Mouse (Mus musculus) kidney, embryonic 16.5 days (tissue): ENCODE results near the gene Ldb2. TPM values are rescaled to one million over a fixed set of nuclear protein-coding genes. Genes with fewer than 3 reads are reported as not detected.
A peak's percentile ranks its signal among the peaks of the same experiment; 100 is the strongest.

ENCODE experiments used
- ATAC-seq: fragments of 200-750 bp; cut with Nextera tagmentation; 2 replicates; pipeline ENCODE4 v1.8.0; 2017; ENCODE audit warnings: moderate TSS enrichment; ENCODE audit not compliant: low FRiP score, low TSS enrichment
- H3K27ac ChIP-seq: fragments of 300-500 bp; sonication (generic); 2 replicates; pipeline ENCODE4 v1.5.1; 2014; ENCODE audit warnings: low read length
- H3K27me3 ChIP-seq: fragments of 300-500 bp; sonication (generic); 2 replicates; pipeline ENCODE4 v1.6.1; 2014; ENCODE audit warnings: low read length, control low read depth, mixed read lengths; ENCODE audit not compliant: insufficient read depth
- H3K36me3 ChIP-seq: fragments of 300-500 bp; sonication (generic); 2 replicates; pipeline ENCODE4 v1.6.1; 2014; ENCODE audit warnings: low read length, control low read depth, mixed read lengths; ENCODE audit not compliant: insufficient read depth
- H3K4me1 ChIP-seq: fragments of 300-500 bp; sonication (generic); 2 replicates; pipeline ENCODE4 v1.6.1; 2014; ENCODE audit warnings: low read length, control low read depth, mixed read lengths; ENCODE audit not compliant: insufficient read depth
- H3K4me2 ChIP-seq: fragments of 300-500 bp; sonication (generic); replicated peaks from 2 replicates; pipeline ENCODE4 v1.6.1; 2014; ENCODE audit warnings: low read depth, low read length
- H3K4me3 ChIP-seq: fragments of 300-500 bp; sonication (generic); 2 replicates; pipeline ENCODE4 v1.5.1; 2014; ENCODE audit warnings: mild to moderate bottlenecking, low read length
- H3K9ac ChIP-seq: fragments of 300-500 bp; sonication (generic); replicated peaks from 2 replicates; pipeline ENCODE4 v1.6.1; 2014; ENCODE audit warnings: low read length
- H3K9me3 ChIP-seq: fragments of 300-500 bp; sonication (generic); 2 replicates; pipeline ENCODE4 v1.6.1; 2016; ENCODE audit warnings: low read length, control low read depth
- WGBS: fragments of 180-500 bp; shearing (Covaris S2); extraction: QIAGEN DNeasy Blood & Tissue Kit; methylation state at CpG from one replicate; pipeline ENCODE4 v1.1.7; 2014; 5-methylcytosine and 5-hydroxymethylcytosine counted together
- polyA plus RNA-seq: library from polyadenylated mRNA; unstranded; fragments of >200 nt; fragmentation: Nextera tagmentation; extraction: Ambion mirVana; gene quantifications from 2 replicates; pipeline ENCODE4 v1.2.1, GENCODE M21; 2015

The Ldb2 gene
- polyA plus RNA-seq, 1 experiment from 2014 or later: 115 TPM

- peak overlapping the region; percentile 66 for H3K27ac ChIP-seq
- 47% methylated on average over 6 of the region's 6 CpGs for WGBS
- no peak overlapping the region for H3K9ac ChIP-seq
- H3K4me1 ChIP-seq: no peaks in the 10 kb centered on the region
- H3K27me3 ChIP-seq: no peaks in the 10 kb centered on the region
- no peak overlapping the region for H3K4me3 ChIP-seq
- H3K36me3 ChIP-seq: no peaks in the 10 kb centered on the region
- ATAC-seq: peak; percentile 70
- no peaks in the 10 kb centered on the region for H3K9me3 ChIP-seq
- no peak overlapping the region for H3K4me2 ChIP-seq
Observed at GRCm38 (mm10) chr5:44706997-44707698, 92.3 kb downstream of the Ldb2 start.

DNA sequence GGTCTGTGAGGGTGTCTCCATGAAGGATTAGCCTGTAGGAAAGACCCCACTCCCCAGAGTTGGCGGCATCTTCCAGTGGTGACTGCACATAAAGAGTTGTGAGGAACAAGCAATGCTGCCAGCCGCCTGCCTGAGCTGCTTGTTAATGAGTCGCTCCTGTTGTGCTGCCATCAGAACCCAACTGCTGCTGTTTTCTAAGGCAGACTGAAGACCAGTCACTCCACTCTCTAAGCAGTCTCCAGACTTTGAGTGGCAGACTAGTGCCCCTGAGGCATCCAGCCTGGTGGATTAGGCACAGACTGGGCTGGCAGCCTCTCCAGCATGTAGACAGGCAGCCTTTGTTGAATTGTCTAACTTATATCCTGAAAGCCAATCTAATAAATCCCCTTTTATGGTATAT lies 101.5 kb downstream of the Ldb2 start:
- Histone ChIP-seq H3K4me2 (no peak overlapping the region), H3K9ac (no peak overlapping the region), H3K27ac (no peak overlapping the region), H3K36me3 (no peaks in the 10 kb centered on the region), H3K4me3 (no peak overlapping the region), H3K9me3 (no peaks in the 10 kb centered on the region), H3K4me1 (0 out of 2 replicates have a peak, but pooled peaks cover 3% of the 10 kb centered on the region), H3K27me3 (no peaks in the 10 kb centered on the region)
- WGBS: 72% methylated on average over 3 of the region's 3 CpGs
- no peak for ATAC-seq

DNA sequence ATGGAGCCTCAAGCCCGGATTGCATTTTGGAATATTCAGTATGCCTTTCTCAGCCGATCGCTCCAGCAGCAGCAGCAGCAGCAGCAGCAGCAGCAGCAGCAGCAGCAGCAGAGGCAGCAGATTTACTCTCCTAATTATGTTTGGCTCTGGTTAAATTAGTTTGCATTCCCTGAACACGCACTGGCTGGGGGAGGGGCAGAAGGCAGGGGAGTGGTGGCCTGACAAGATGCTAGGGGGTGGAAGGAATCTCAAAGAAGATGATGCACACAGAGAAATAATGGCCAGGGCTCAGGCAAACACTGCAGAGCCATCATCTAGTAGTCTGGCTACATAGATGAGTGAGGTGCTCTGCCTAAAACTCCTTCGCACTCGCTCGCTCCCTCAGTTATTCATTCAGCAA lies 102.9 kb downstream of the Ldb2 start:
- no peak overlapping the region for H3K27ac ChIP-seq
- no peak overlapping the region for H3K4me3 ChIP-seq
- no peaks in the 10 kb centered on the region for H3K27me3 ChIP-seq
- no peak for ATAC-seq
- H3K36me3 ChIP-seq: no peaks in the 10 kb centered on the region
- no peak overlapping the region for H3K4me2 ChIP-seq
- 0 out of 2 replicates have a peak, but pooled peaks cover 3% of the 10 kb centered on the region for H3K4me1 ChIP-seq
- H3K9me3 ChIP-seq: no peaks in the 10 kb centered on the region
- H3K9ac ChIP-seq: no peak overlapping the region
- WGBS: 78% methylated on average over 7 of the region's 7 CpGs

- WGBS: 72% methylated on average over 5 of the region's 5 CpGs
- Histone ChIP-seq H3K4me3 (no peak overlapping the region), H3K9me3 (no peaks in the 10 kb centered on the region)
Observed at GRCm38 (mm10) chr5:44693674-44694073, 105.8 kb downstream of the Ldb2 start.

DNA sequence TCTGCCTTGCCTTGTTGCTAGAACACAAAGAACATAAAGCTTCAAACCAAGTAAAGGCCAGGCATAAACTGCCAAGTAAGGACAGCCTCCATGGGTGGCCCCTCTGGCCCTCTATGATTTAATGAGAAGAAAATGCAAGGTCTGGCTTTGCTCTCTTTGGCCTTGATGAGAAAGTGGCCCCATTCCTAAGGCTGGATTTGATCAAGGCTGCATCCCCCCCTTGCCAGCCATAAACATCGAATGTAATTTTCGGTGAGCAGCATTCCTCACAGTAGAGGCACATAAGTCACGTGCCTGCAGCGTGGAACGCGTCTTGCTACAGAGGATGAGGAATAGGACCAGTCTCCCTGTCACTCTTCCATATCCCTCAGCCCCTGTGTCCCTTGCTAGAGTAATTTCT lies 113.1 kb downstream of the Ldb2 start:
- H3K36me3 ChIP-seq: no peaks in the 10 kb centered on the region
- ATAC-seq: peak; percentile 65; the same call in 1 of the 2 replicates
- 57% methylated on average over 6 of the region's 6 CpGs for WGBS
- H3K9ac ChIP-seq: no peak overlapping the region
- no peak overlapping the region for H3K4me3 ChIP-seq
- no peak overlapping the region for H3K4me2 ChIP-seq
- peak overlapping the region; percentile 27; the same call in 1 of the 2 replicates for H3K27ac ChIP-seq
- no peaks in the 10 kb centered on the region for H3K9me3 ChIP-seq
- H3K4me1 ChIP-seq: no peaks in the 10 kb centered on the region; the same call in 1 of the 2 replicates
- no peaks in the 10 kb centered on the region for H3K27me3 ChIP-seq

More at GRCm38 (mm10) chr5:44693674-44694073, 105.8 kb downstream of the Ldb2 start:
- no peak overlapping the region for H3K9ac ChIP-seq
- H3K4me1 ChIP-seq: 0 out of 2 replicates have a peak, but pooled peaks cover 3% of the 10 kb centered on the region
- ATAC-seq: no peak
- no peak overlapping the region for H3K4me2 ChIP-seq
- no peaks in the 10 kb centered on the region for H3K36me3 ChIP-seq
- no peaks in the 10 kb centered on the region for H3K27me3 ChIP-seq
- no peak overlapping the region for H3K27ac ChIP-seq

DNA sequence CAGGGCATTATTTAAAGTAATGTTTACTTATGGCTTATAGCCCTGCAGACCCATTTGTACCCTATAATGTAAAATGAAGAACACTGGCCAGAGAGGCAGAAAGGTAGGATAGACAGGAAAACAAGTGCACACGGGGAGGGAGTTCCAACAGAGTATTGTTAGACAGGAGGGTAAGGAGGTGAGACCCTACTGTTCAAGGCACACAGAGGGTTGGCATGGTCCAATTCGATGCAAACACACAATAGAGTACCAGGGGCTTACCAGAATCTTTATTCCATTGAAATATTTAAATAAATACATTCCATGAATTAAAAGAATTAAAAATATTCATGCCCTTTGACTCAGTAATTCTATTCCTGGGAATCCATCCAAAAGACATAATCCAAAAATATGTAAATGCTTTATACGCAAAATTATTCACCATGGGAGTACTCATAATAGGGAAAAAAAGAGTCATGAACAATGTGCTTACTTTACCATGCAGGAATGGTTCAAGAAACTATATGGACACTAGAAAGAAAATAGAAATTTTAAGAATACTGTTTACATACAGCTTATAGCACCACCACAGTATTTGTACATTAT lies 118.3 kb downstream of the Ldb2 start:
- no peak overlapping the region for H3K27ac ChIP-seq
- no peak for ATAC-seq
- 78% methylated on average over 3 of the region's 3 CpGs for WGBS
- H3K9me3 ChIP-seq: no peaks in the 10 kb centered on the region
- H3K4me2 ChIP-seq: no peak overlapping the region
- no peak overlapping the region for H3K4me3 ChIP-seq
- H3K36me3 ChIP-seq: no peaks in the 10 kb centered on the region
- H3K27me3 ChIP-seq: no peaks in the 10 kb centered on the region
- peaks cover 3% of the 10 kb centered on the region; the same call in 1 of the 2 replicates for H3K4me1 ChIP-seq
- no peak overlapping the region for H3K9ac ChIP-seq

DNA sequence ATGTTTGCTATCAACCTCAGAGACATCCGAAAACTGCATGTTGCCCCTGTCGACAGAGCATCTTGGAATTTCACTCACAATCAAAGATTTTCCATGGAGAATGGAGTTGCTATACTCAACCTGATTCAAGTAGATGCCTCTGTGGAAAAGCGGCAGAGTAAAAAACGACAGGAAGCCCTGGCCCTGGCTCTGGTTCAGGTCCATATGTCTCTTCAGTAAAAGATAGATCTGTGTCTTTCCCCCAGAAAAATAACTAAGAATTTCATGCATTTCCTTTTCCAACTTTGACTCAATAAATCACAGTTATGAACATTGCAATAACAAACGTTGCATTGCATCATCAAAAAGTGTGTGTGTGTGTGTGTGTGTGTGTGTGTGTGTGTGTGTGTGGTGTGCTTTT lies 121.7 kb downstream of the Ldb2 start:
- H3K9me3 ChIP-seq: no peaks in the 10 kb centered on the region

DNA sequence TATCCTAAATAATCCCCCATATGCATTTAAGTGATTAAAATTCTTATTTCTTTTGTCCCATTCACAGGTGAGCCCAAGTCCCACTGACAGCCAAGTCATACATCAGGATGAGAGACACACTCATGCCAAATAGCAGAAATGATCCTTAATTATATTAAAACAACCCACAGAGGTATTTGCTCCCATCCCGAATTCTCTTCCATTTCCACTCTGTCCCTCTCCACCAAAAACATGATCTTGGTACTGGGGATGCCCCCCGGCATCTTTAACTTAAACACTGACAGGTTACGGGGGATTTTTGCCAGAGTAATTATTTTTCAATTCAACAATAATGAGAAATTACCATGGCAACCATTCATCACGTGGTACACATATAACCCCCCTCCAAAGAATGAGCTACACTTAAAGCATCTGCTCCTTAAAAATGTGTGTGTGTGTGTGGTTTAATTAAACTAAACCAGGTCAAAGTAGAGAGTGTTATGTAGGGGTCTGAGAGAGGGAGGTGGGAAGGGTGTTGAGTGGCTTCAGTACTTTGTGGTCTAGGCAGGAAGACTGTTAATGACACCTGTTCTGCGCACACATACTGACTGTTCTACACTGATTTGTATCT lies 123.2 kb downstream of the Ldb2 start:
- 0 out of 2 replicates have a peak, but pooled peaks cover 8% of the 10 kb centered on the region for H3K4me1 ChIP-seq
- H3K9ac ChIP-seq: no peak overlapping the region
- no peak for ATAC-seq
- no peaks in the 10 kb centered on the region for H3K27me3 ChIP-seq
- H3K4me2 ChIP-seq: no peak overlapping the region
- H3K27ac ChIP-seq: no peak overlapping the region
- no peaks in the 10 kb centered on the region for H3K36me3 ChIP-seq
- WGBS: 88% methylated on average over 5 of the region's 5 CpGs
- no peaks in the 10 kb centered on the region for H3K9me3 ChIP-seq
- no peak overlapping the region for H3K4me3 ChIP-seq

More for the DNA sequence above, 121.7 kb downstream of the Ldb2 start:
- Histone ChIP-seq H3K27ac (peak overlapping the region; percentile 50; the same call in 1 of the 2 replicates), H3K4me2 (no peak overlapping the region), H3K9ac (no peak overlapping the region), H3K36me3 (no peaks in the 10 kb centered on the region), H3K4me1 (peaks cover 8% of the 10 kb centered on the region; the same call in 1 of the 2 replicates), H3K27me3 (no peaks in the 10 kb centered on the region), H3K4me3 (no peak overlapping the region)
- WGBS: 63% methylated on average over 5 of the region's 5 CpGs
- ATAC-seq: no peak

- Histone ChIP-seq H3K4me3 (no peak overlapping the region), H3K9me3 (no peaks in the 10 kb centered on the region), H3K36me3 (no peaks in the 10 kb centered on the region), H3K27me3 (no peaks in the 10 kb centered on the region), H3K4me2 (no peak overlapping the region), H3K9ac (no peak overlapping the region), H3K4me1 (0 out of 2 replicates have a peak, but pooled peaks cover 6% of the 10 kb centered on the region), H3K27ac (peak overlapping the region; percentile 33)
- peak; percentile 87 for ATAC-seq
- WGBS: 21% methylated on average over 2 of the region's 2 CpGs
Observed at GRCm38 (mm10) chr5:44670336-44670735, 129.1 kb downstream of the Ldb2 start.

DNA sequence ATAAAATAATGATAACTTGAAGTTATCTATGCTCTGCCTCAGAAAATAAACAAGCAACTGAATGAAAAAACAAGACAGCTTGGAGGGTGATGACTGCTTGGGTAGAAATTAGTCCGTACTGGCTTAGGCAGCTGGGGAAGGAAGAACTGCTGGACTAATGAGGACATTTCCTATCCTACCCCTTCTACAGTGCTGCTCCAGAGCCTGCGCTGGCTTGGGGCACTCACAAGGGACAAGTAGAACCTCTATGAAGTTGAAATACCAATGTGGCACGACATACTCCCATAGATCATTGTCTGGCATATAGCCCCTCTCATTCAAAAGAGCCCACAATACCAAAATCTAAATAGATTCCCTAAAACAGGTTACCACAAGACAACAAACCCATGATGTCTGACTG lies 131.6 kb downstream of the Ldb2 start:
- Histone ChIP-seq H3K36me3 (no peaks in the 10 kb centered on the region), H3K9ac (no peak overlapping the region), H3K4me2 (no peak overlapping the region), H3K4me1 (no peaks in the 10 kb centered on the region), H3K27me3 (no peaks in the 10 kb centered on the region), H3K27ac (no peak overlapping the region), H3K9me3 (no peaks in the 10 kb centered on the region), H3K4me3 (no peak overlapping the region)
- ATAC-seq: no peak
- 79% methylated on average over 3 of the region's 3 CpGs for WGBS
